Mouse (Mus musculus) embryonic fibroblast, embryonic 13.5 days (primary cell): ENCODE results near the gene Ccm2.

Source experiments
- CTCF ChIP-seq: IDR thresholded peaks from 2 replicates; pipeline ENCODE4 v1.5.1; 2011; ENCODE audit warnings: mild to moderate bottlenecking, control low read depth, low read length, moderate library complexity, borderline replicate concordance; ENCODE audit not compliant: insufficient read depth
- POLR2A ChIP-seq: IDR thresholded peaks from 2 replicates; pipeline ENCODE4 v1.6.1; 2011; ENCODE audit warnings: low read depth, mild to moderate bottlenecking, control low read depth, low read length, moderate library complexity

DNA sequence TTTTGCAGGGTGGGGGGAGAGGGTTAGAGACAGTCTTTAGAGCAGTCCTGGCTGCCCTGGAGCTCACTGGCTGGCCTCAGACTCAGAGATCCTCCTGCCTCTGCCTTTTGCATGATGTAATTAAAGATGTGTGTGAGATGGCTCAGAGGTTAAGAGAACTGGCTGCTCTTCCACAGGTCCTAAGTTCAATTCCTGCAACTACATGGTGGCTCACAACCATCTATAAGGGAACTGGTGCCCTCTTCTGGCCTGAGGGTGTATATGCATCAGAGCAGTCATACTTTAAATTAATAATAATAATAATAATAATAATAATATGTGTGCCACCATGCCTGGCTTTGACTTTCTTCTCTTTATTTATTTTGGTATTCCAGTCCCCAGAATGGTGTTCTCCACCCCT, 83.0 kb downstream of the Ccm2 start:
- TF ChIP-seq CTCF (no peak), POLR2A (no peak)
